Mouse (Mus musculus) MEL (cell line): ENCODE data around the gene Sobp.

ENCODE experiments used
- CTCF ChIP-seq, 3 experiments: IDR thresholded peaks in 2 of 3; conservative IDR thresholded peaks in 1 of 3; 2 replicates each; pipeline ENCODE4 v1.5.1; 2011 to 2012; ENCODE audit warnings: low read length in 3 of 3, low read depth in 2 of 3, mild to moderate bottlenecking in 2 of 3, improper control_type of control experiment in 1 of 3, inconsistent platforms in 1 of 3, mixed read lengths in 1 of 3, moderate library complexity in 1 of 3; ENCODE audit not compliant: control insufficient read depth in 1 of 3, insufficient read depth in 1 of 3, poor library complexity in 1 of 3, severe bottlenecking in 1 of 3
- POLR2AphosphoS2 ChIP-seq: IDR thresholded peaks from 2 replicates; pipeline ENCODE4 v1.6.1; 2011; ENCODE audit warnings: low read length, improper control_type of control experiment
- SMC3 ChIP-seq: IDR thresholded peaks from 2 replicates; pipeline ENCODE4 v1.6.1; 2011; ENCODE audit warnings: low read depth, low read length, improper control_type of control experiment
- ZKSCAN1 ChIP-seq: IDR thresholded peaks from 2 replicates; pipeline ENCODE4 v1.6.1; 2012; ENCODE audit warnings: low read depth, mild to moderate bottlenecking, inconsistent platforms, low read length, improper control_type of control experiment, moderate library complexity

DNA sequence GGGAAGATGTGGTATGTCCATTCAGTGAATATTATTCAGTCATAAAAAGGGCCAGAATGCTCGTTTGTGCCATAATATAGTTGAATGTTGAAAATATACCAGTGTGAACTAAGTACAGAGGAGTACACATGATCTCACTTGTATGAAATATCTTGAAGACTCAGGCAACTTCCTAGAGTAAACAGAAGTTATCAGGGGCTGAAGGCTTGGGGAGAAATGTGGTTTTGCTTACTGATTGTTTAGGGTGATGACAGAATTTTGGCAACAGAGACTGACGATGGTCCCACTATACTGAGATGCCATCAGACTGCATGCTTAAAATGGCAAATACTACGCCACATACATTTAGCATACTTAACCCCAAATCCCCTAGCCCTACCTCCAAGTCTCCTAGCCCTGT is 132.5 kb downstream of the Sobp start:
- no peak for TF ChIP-seq ZKSCAN1
- TF ChIP-seq POLR2AphosphoS2, result peak; percentile 29; the same call in 1 of the 2 replicates
- no peak for TF ChIP-seq SMC3
- no peak for TF ChIP-seq CTCF (IDR thresholded peaks at IDR 0.05 in 2 of 3, conservative IDR thresholded peaks at IDR 0.05 in 1 of 3; ENCODE audit: control insufficient read depth in 1 of 3, insufficient read depth in 1 of 3, low read depth in 2 of 3, low read length in 3 of 3, poor library complexity in 1 of 3, severe bottlenecking in 1 of 3)
